Mouse (Mus musculus): ENCODE data around the gene Cyp39a1. TPM values are rescaled to one million over a fixed set of nuclear protein-coding genes. Genes with fewer than 3 reads are reported as not detected.
A peak's percentile ranks its signal among the peaks of the same experiment; 100 is the strongest.

The Cyp39a1 gene
- total and polyA plus RNA-seq, 2 experiments from 2014 or later, result 1.2 to 13.3 TPM

GRCm38 (mm10) chr17:43751146-43751545 is 83.9 kb downstream of the Cyp39a1 start:
- 91% methylated on average over 6 of the region's 6 CpGs for WGBS
- no peak overlapping the region for H3K4me2 ChIP-seq (ENCODE audit: low read depth, low read length)
- H3K27ac ChIP-seq, result no peak overlapping the region
- H3K27me3 ChIP-seq (ENCODE audit: insufficient read depth, low read length), result no peaks in the 10 kb centered on the region
- no peaks in the 10 kb centered on the region for H3K4me1 ChIP-seq (ENCODE audit: insufficient read depth, low read length)
- DNase-seq (ENCODE audit: low spot score), result no peak
- no peak overlapping the region for H3K9ac ChIP-seq (replicated peaks; ENCODE audit: low read length)
- no peaks in the 10 kb centered on the region for H3K36me3 ChIP-seq (ENCODE audit: insufficient read depth, low read length)
- H3K9me3 ChIP-seq (ENCODE audit: low read length), result no peaks in the 10 kb centered on the region
- no peak for TF ChIP-seq CTCF (IDR thresholded peaks at IDR 0.05; ENCODE audit: low read depth)
- no peak for ATAC-seq
- no peak overlapping the region for H3K4me3 ChIP-seq (ENCODE audit: low read length)

- WGBS, result 43% methylated on average over 1 of the region's 1 CpGs
- no peak for TF ChIP-seq CTCF (IDR thresholded peaks at IDR 0.05; ENCODE audit: low read depth)
- no peaks in the 10 kb centered on the region for H3K36me3 ChIP-seq (ENCODE audit: insufficient read depth, low read length)
- H3K9ac ChIP-seq (replicated peaks; ENCODE audit: low read length), result no peak overlapping the region
- ATAC-seq, result no peak
- no peaks in the 10 kb centered on the region for H3K4me1 ChIP-seq (ENCODE audit: insufficient read depth, low read length)
- H3K27ac ChIP-seq, result no peak overlapping the region
- no peaks in the 10 kb centered on the region for H3K27me3 ChIP-seq (ENCODE audit: insufficient read depth, low read length)
- no peak overlapping the region for H3K4me2 ChIP-seq (ENCODE audit: low read depth, low read length)
- DNase-seq (ENCODE audit: low spot score), result peak; percentile 14
- no peak overlapping the region for H3K4me3 ChIP-seq (ENCODE audit: low read length)
- no peaks in the 10 kb centered on the region for H3K9me3 ChIP-seq (ENCODE audit: low read length)
Measured at GRCm38 (mm10) chr17:43752811-43753210, 85.6 kb downstream of the Cyp39a1 start.

GRCm38 (mm10) chr17:43754687-43755086 is 87.5 kb downstream of the Cyp39a1 start:
- ATAC-seq (no peak), DNase-seq (ENCODE audit: low spot score) (peak; percentile 47)
- Histone ChIP-seq H3K27me3 (ENCODE audit: insufficient read depth, low read length) (no peaks in the 10 kb centered on the region), H3K36me3 (ENCODE audit: insufficient read depth, low read length) (no peaks in the 10 kb centered on the region), H3K9me3 (ENCODE audit: low read length) (no peaks in the 10 kb centered on the region), H3K9ac (replicated peaks; ENCODE audit: low read length) (no peak overlapping the region), H3K4me3 (ENCODE audit: low read length) (no peak overlapping the region), H3K4me2 (ENCODE audit: low read depth, low read length) (no peak overlapping the region), H3K4me1 (ENCODE audit: insufficient read depth, low read length) (no peaks in the 10 kb centered on the region), H3K27ac (no peak overlapping the region)
- WGBS, result 75% methylated on average over 5 of the region's 5 CpGs
- TF ChIP-seq CTCF (IDR thresholded peaks at IDR 0.05; ENCODE audit: low read depth), result no peak

GRCm38 (mm10) chr17:43758607-43759259 is 91.5 kb downstream of the Cyp39a1 start:
- no peak for ATAC-seq
- no peaks in the 10 kb centered on the region for H3K4me1 ChIP-seq (ENCODE audit: insufficient read depth, low read length)
- TF ChIP-seq CTCF (IDR thresholded peaks at IDR 0.05; ENCODE audit: low read depth), result peak; percentile 29; the same call in 1 of the 2 replicates
- 57% methylated on average over 15 of the region's 15 CpGs for WGBS
- H3K9me3 ChIP-seq (ENCODE audit: low read length), result no peaks in the 10 kb centered on the region
- H3K4me2 ChIP-seq (ENCODE audit: low read depth, low read length), result no peak overlapping the region
- H3K9ac ChIP-seq (replicated peaks; ENCODE audit: low read length), result no peak overlapping the region
- no peak overlapping the region for H3K4me3 ChIP-seq (ENCODE audit: low read length)
- H3K27ac ChIP-seq, result no peak overlapping the region
- no peaks in the 10 kb centered on the region for H3K27me3 ChIP-seq (ENCODE audit: insufficient read depth, low read length)
- DNase-seq (ENCODE audit: low spot score), result no peak
- H3K36me3 ChIP-seq (ENCODE audit: insufficient read depth, low read length), result no peaks in the 10 kb centered on the region

- WGBS, result 59% methylated on average over 4 of the region's 4 CpGs
Measured at GRCm38 (mm10) chr17:43784531-43784930, 117.3 kb downstream of the Cyp39a1 start.

GRCm38 (mm10) chr17:43788222-43788621 is 121.0 kb downstream of the Cyp39a1 start:
- no peaks in the 10 kb centered on the region for H3K4me1 ChIP-seq (ENCODE audit: insufficient read depth, low read length)
- no peak overlapping the region for H3K9ac ChIP-seq (replicated peaks; ENCODE audit: low read length)
- DNase-seq (ENCODE audit: low spot score), result no peak
- no peak overlapping the region for H3K27ac ChIP-seq
- no peak for ATAC-seq
- TF ChIP-seq CTCF (IDR thresholded peaks at IDR 0.05; ENCODE audit: low read depth), result no peak
- H3K27me3 ChIP-seq (ENCODE audit: insufficient read depth, low read length), result no peaks in the 10 kb centered on the region
- no peak overlapping the region for H3K4me3 ChIP-seq (ENCODE audit: low read length)
- no peaks in the 10 kb centered on the region for H3K36me3 ChIP-seq (ENCODE audit: insufficient read depth, low read length)
- 95% methylated on average over 5 of the region's 5 CpGs for WGBS
- H3K9me3 ChIP-seq (ENCODE audit: low read length), result no peaks in the 10 kb centered on the region
- no peak overlapping the region for H3K4me2 ChIP-seq (ENCODE audit: low read depth, low read length)

More at GRCm38 (mm10) chr17:43784531-43784930, 117.3 kb downstream of the Cyp39a1 start:
- Histone ChIP-seq H3K4me3 (ENCODE audit: low read length) (no peak overlapping the region), H3K27ac (no peak overlapping the region), H3K4me2 (ENCODE audit: low read depth, low read length) (no peak overlapping the region), H3K4me1 (ENCODE audit: insufficient read depth, low read length) (no peaks in the 10 kb centered on the region), H3K9me3 (ENCODE audit: low read length) (no peaks in the 10 kb centered on the region; the same call in 1 of the 2 replicates), H3K27me3 (ENCODE audit: insufficient read depth, low read length) (no peaks in the 10 kb centered on the region), H3K36me3 (ENCODE audit: insufficient read depth, low read length) (no peaks in the 10 kb centered on the region), H3K9ac (replicated peaks; ENCODE audit: low read length) (no peak overlapping the region)
- no peak for ATAC-seq
- TF ChIP-seq CTCF (IDR thresholded peaks at IDR 0.05; ENCODE audit: low read depth), result no peak
- DNase-seq (ENCODE audit: low spot score), result peak; percentile 24

GRCm38 (mm10) chr17:43789376-43789775 is 122.2 kb downstream of the Cyp39a1 start:
- Histone ChIP-seq H3K4me3 (ENCODE audit: low read length) (no peak overlapping the region), H3K9me3 (ENCODE audit: low read length) (no peaks in the 10 kb centered on the region), H3K27me3 (ENCODE audit: insufficient read depth, low read length) (no peaks in the 10 kb centered on the region), H3K4me2 (ENCODE audit: low read depth, low read length) (no peak overlapping the region), H3K4me1 (ENCODE audit: insufficient read depth, low read length) (no peaks in the 10 kb centered on the region), H3K27ac (no peak overlapping the region), H3K9ac (replicated peaks; ENCODE audit: low read length) (no peak overlapping the region), H3K36me3 (ENCODE audit: insufficient read depth, low read length) (no peaks in the 10 kb centered on the region)
- no peak for TF ChIP-seq CTCF (IDR thresholded peaks at IDR 0.05; ENCODE audit: low read depth)
- DNase-seq (ENCODE audit: low spot score) (no peak), ATAC-seq (no peak)
